Mouse (Mus musculus) liver, embryonic 11.5 days (tissue): ENCODE data around the gene Raver2. TPM values are rescaled to one million over a fixed set of nuclear protein-coding genes. Genes with fewer than 3 reads are reported as not detected.

Experiments used
- ATAC-seq: fragments of 200-750 bp; cut with Nextera tagmentation; replicated peaks from 2 replicates; pipeline ENCODE4 v1.8.0; 2017; ENCODE audit warnings: moderate number of reproducible peaks, mild to moderate bottlenecking, moderate TSS enrichment, moderate library complexity; ENCODE audit not compliant: low FRiP score
- DNase-seq: peaks from one replicate; pipeline ENCODE4 v3.0.0-alpha.2; 2017; ENCODE audit warnings: low spot score
- H3K27ac ChIP-seq: fragments of 300-500 bp; sonication (generic); 2 replicates; pipeline ENCODE4 v1.5.1; 2014; ENCODE audit warnings: mild to moderate bottlenecking, low read depth, low read length, control low read depth
- H3K27me3 ChIP-seq: fragments of 300-500 bp; sonication (generic); replicated peaks from 2 replicates; pipeline ENCODE4 v1.6.1; 2014; ENCODE audit warnings: low read length, mixed read lengths; ENCODE audit not compliant: control insufficient read depth, insufficient read depth
- H3K36me3 ChIP-seq: fragments of 300-500 bp; sonication (generic); 2 replicates; pipeline ENCODE4 v1.6.1; 2014; ENCODE audit warnings: mild to moderate bottlenecking, low read length, moderate library complexity, mixed read lengths; ENCODE audit not compliant: control insufficient read depth, insufficient read depth
- H3K4me1 ChIP-seq: fragments of 300-500 bp; sonication (generic); replicated peaks from 2 replicates; pipeline ENCODE4 v1.6.1; 2014; ENCODE audit warnings: low read length, mixed read lengths; ENCODE audit not compliant: control insufficient read depth, insufficient read depth
- H3K4me2 ChIP-seq: fragments of 300-500 bp; sonication (generic); 2 replicates; pipeline ENCODE4 v1.6.1; 2014; ENCODE audit warnings: mild to moderate bottlenecking, control low read depth, moderate library complexity
- H3K4me3 ChIP-seq: fragments of 300-500 bp; sonication (generic); 2 replicates; pipeline ENCODE4 v1.5.1; 2014; ENCODE audit warnings: low read depth, low read length, control low read depth
- H3K9ac ChIP-seq: fragments of 300-500 bp; sonication (generic); 2 replicates; pipeline ENCODE4 v1.6.1; 2014; ENCODE audit warnings: low read depth, low read length, control low read depth
- H3K9me3 ChIP-seq: fragments of 300-500 bp; sonication (generic); 2 replicates; pipeline ENCODE4 v1.6.1; 2016; ENCODE audit warnings: low read length, inconsistent platforms, mixed read lengths; ENCODE audit not compliant: control insufficient read depth
- WGBS: fragments of 180-500 bp; shearing (Covaris S2); extraction: QIAGEN DNeasy Blood & Tissue Kit; methylation state at CpG from one replicate; pipeline ENCODE4 v1.1.7; 2014; 5-methylcytosine and 5-hydroxymethylcytosine counted together
- polyA plus RNA-seq: library from polyadenylated mRNA; unstranded; fragments of >200 nt; fragmentation: Nextera tagmentation; extraction: Ambion mirVana; gene quantifications from 2 replicates; pipeline ENCODE4 v1.2.1, GENCODE M21; 2014

Raver2 gene
- polyA plus RNA-seq, 1 experiment from 2014 or later: 2.0 TPM

GRCm38 (mm10) chr4:101157476-101157875, 88.7 kb downstream of the Raver2 start:
- H3K36me3 ChIP-seq: peaks cover 21% of the 10 kb centered on the region
- DNase-seq (no peak), ATAC-seq (no peak)
- H3K4me3 ChIP-seq: no peak overlapping the region
- no peak overlapping the region for H3K4me2 ChIP-seq
- H3K27me3 ChIP-seq: no peaks in the 10 kb centered on the region
- no peaks in the 10 kb centered on the region for H3K9me3 ChIP-seq
- H3K9ac ChIP-seq: no peak overlapping the region
- H3K4me1 ChIP-seq: peaks cover 6% of the 10 kb centered on the region
- 91% methylated on average over 5 of the region's 5 CpGs for WGBS
- no peak overlapping the region for H3K27ac ChIP-seq

- Histone ChIP-seq H3K4me2 (no peak overlapping the region), H3K27ac (no peak overlapping the region), H3K9ac (no peak overlapping the region), H3K36me3 (peaks cover 18% of the 10 kb centered on the region), H3K9me3 (no peaks in the 10 kb centered on the region), H3K27me3 (no peaks in the 10 kb centered on the region), H3K4me3 (no peak overlapping the region), H3K4me1 (peaks cover 6% of the 10 kb centered on the region)
- DNase-seq: no peak
- 81% methylated on average over 6 of the region's 6 CpGs for WGBS
- ATAC-seq: no peak
Measured at GRCm38 (mm10) chr4:101158282-101158681, 89.5 kb downstream of the Raver2 start.

GRCm38 (mm10) chr4:101159191-101159764, 90.5 kb downstream of the Raver2 start:
- Histone ChIP-seq H3K36me3 (peaks cover 22% of the 10 kb centered on the region), H3K27ac (no peak overlapping the region), H3K27me3 (no peaks in the 10 kb centered on the region), H3K4me2 (no peak overlapping the region), H3K9ac (no peak overlapping the region), H3K4me1 (peaks cover 6% of the 10 kb centered on the region), H3K4me3 (no peak overlapping the region), H3K9me3 (no peaks in the 10 kb centered on the region)
- ATAC-seq (no peak), DNase-seq (no peak)
- 80% methylated on average over 12 of the region's 12 CpGs for WGBS

GRCm38 (mm10) chr4:101160821-101161220, 92.0 kb downstream of the Raver2 start:
- WGBS: 73% methylated on average over 1 of the region's 1 CpGs
- Histone ChIP-seq H3K9me3 (no peaks in the 10 kb centered on the region), H3K4me3 (no peak overlapping the region), H3K36me3 (peaks cover 19% of the 10 kb centered on the region), H3K27ac (no peak overlapping the region), H3K9ac (no peak overlapping the region), H3K27me3 (no peaks in the 10 kb centered on the region), H3K4me1 (peaks cover 4% of the 10 kb centered on the region), H3K4me2 (no peak overlapping the region)
- DNase-seq: no peak
- ATAC-seq: no peak

GRCm38 (mm10) chr4:101164189-101164588, 95.4 kb downstream of the Raver2 start:
- 81% methylated on average over 2 of the region's 2 CpGs for WGBS
- H3K9me3 ChIP-seq: no peaks in the 10 kb centered on the region
- H3K4me3 ChIP-seq: no peak overlapping the region
- H3K9ac ChIP-seq: no peak overlapping the region
- DNase-seq: no peak
- no peak for ATAC-seq
- H3K4me2 ChIP-seq: no peak overlapping the region
- H3K27me3 ChIP-seq: no peaks in the 10 kb centered on the region
- H3K36me3 ChIP-seq: peaks cover 10% of the 10 kb centered on the region; the same call in 1 of the 2 replicates
- H3K27ac ChIP-seq: no peak overlapping the region
- H3K4me1 ChIP-seq: no peaks in the 10 kb centered on the region; the same call in 1 of the 2 replicates

GRCm38 (mm10) chr4:101164673-101165072, 95.9 kb downstream of the Raver2 start:
- Histone ChIP-seq H3K4me1 (no peaks in the 10 kb centered on the region; the same call in 1 of the 2 replicates), H3K9me3 (no peaks in the 10 kb centered on the region), H3K36me3 (peaks cover 9% of the 10 kb centered on the region; the same call in 1 of the 2 replicates), H3K4me2 (no peak overlapping the region), H3K27ac (no peak overlapping the region), H3K9ac (no peak overlapping the region), H3K27me3 (no peaks in the 10 kb centered on the region), H3K4me3 (no peak overlapping the region)
- no peak for ATAC-seq
- no peak for DNase-seq
- 94% methylated on average over 2 of the region's 2 CpGs for WGBS

- H3K4me3 ChIP-seq: no peak overlapping the region
- DNase-seq (no peak), ATAC-seq (no peak)
- H3K4me2 ChIP-seq: no peak overlapping the region
- H3K36me3 ChIP-seq: peaks cover 14% of the 10 kb centered on the region; the same call in 1 of the 2 replicates
- WGBS: 78% methylated on average over 4 of the region's 4 CpGs
- H3K4me1 ChIP-seq: no peaks in the 10 kb centered on the region; the same call in 1 of the 2 replicates
- H3K9me3 ChIP-seq: no peaks in the 10 kb centered on the region
- H3K27ac ChIP-seq: no peak overlapping the region
- H3K27me3 ChIP-seq: no peaks in the 10 kb centered on the region
- no peak overlapping the region for H3K9ac ChIP-seq
Measured at GRCm38 (mm10) chr4:101165776-101166175, 97.0 kb downstream of the Raver2 start.

GRCm38 (mm10) chr4:101167777-101168176, 99.0 kb downstream of the Raver2 start:
- H3K9ac ChIP-seq: no peak overlapping the region
- WGBS: 70% methylated on average over 1 of the region's 1 CpGs
- DNase-seq (no peak), ATAC-seq (no peak)
- H3K4me3 ChIP-seq: no peak overlapping the region
- H3K36me3 ChIP-seq: peaks cover 17% of the 10 kb centered on the region; the same call in 1 of the 2 replicates
- no peaks in the 10 kb centered on the region; the same call in 1 of the 2 replicates for H3K4me1 ChIP-seq
- H3K27ac ChIP-seq: no peak overlapping the region
- H3K27me3 ChIP-seq: no peaks in the 10 kb centered on the region
- H3K4me2 ChIP-seq: no peak overlapping the region
- H3K9me3 ChIP-seq: no peaks in the 10 kb centered on the region

- ATAC-seq (peak; percentile 57), DNase-seq (no peak)
- no peaks in the 10 kb centered on the region for H3K27me3 ChIP-seq
- H3K9me3 ChIP-seq: no peaks in the 10 kb centered on the region
- no peak overlapping the region for H3K27ac ChIP-seq
- no peak overlapping the region for H3K4me2 ChIP-seq
- H3K36me3 ChIP-seq: peaks cover 17% of the 10 kb centered on the region; the same call in 1 of the 2 replicates
- no peak overlapping the region for H3K9ac ChIP-seq
- 48% methylated on average over 6 of the region's 6 CpGs for WGBS
- H3K4me3 ChIP-seq: no peak overlapping the region
- H3K4me1 ChIP-seq: no peaks in the 10 kb centered on the region; the same call in 1 of the 2 replicates
Measured at GRCm38 (mm10) chr4:101168189-101168778, 99.5 kb downstream of the Raver2 start.
